Mouse (Mus musculus) lung, postnatal 0 days (tissue): ENCODE measurements around the gene Brox.

Experiments
- CTCF ChIP-seq: IDR thresholded peaks from 2 replicates; pipeline ENCODE4 v1.5.1; 2016; ENCODE audit warnings: antibody characterized with exemption, mild to moderate bottlenecking
- EP300 ChIP-seq: IDR thresholded peaks from 2 replicates; pipeline ENCODE4 v1.6.1; 2016; ENCODE audit warnings: antibody characterized with exemption, mild to moderate bottlenecking, control low read depth

GRCm38 (mm10) chr1:183344886-183345816 is 48.1 kb upstream of the Brox start:
- TF ChIP-seq CTCF (no peak), EP300 (no peak)
